Mouse (Mus musculus): ENCODE data around the gene Tmem251. TPM values are rescaled to one million over a fixed set of nuclear protein-coding genes. Genes with fewer than 3 reads are reported as not detected.
A peak's percentile ranks its signal among the peaks of the same experiment; 100 is the strongest.

Tmem251 gene
- polyA plus RNA-seq, 1 experiment: 0.13 TPM

DNA sequence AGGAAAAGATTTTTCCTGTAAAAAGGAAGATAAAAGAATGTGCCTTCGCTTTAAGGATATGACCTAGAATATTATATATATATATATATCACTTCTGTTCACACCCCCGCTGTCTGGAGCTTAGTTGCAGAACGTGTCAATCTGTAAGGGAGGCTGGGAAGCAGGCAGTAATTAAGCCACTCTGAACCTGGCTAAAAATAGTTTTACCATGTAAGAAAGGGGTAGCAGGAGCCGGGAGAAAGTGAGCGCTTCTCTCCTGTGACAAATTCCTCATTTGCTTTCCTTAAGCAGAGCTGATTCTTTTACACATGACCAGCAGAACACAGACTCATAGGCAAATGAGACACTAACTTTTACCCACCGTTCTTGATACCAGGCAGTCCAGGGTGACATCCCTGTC is 19.7 kb upstream of the Tmem251 start:
- TF ChIP-seq GATA1 (IDR thresholded peaks at IDR 0.05; ENCODE audit: low read length) (no peak), TAL1 (IDR thresholded peaks at IDR 0.05; ENCODE audit: low read length) (no peak)
- H3K36me3 ChIP-seq (ENCODE audit: control insufficient read depth): no peaks in the 10 kb centered on the region
- peaks cover 11% of the 10 kb centered on the region for H3K4me1 ChIP-seq (ENCODE audit: control insufficient read depth)
- H3K27me3 ChIP-seq (ENCODE audit: control insufficient read depth): no peaks in the 10 kb centered on the region
- H3K4me3 ChIP-seq (replicated peaks): no peak overlapping the region
- no peaks in the 10 kb centered on the region for H3K9me3 ChIP-seq (ENCODE audit: control insufficient read depth, low read length)

DNA sequence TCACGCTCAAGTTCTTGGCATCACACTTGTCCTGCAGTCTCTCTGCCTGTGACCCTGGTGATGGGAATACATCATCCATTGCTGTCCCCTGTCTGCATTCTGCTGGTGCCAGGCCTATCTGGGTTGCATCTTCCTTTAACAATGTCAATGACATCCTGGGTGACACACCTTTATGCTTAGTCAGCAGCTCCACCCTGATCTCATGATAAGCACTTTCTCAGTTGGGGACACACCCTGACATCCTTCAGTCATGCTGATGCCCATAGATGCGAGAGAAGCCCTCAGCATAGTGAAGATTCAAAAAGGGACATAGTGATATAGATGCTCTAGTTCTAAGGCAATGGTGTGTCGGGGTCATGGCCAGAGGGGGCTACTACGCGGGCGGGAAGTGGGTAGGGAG is 18.4 kb upstream of the Tmem251 start:
- Histone ChIP-seq H3K27me3 (ENCODE audit: control insufficient read depth) (no peaks in the 10 kb centered on the region), H3K4me1 (ENCODE audit: control insufficient read depth) (peaks cover 16% of the 10 kb centered on the region), H3K4me3 (replicated peaks) (no peak overlapping the region), H3K36me3 (ENCODE audit: control insufficient read depth) (no peaks in the 10 kb centered on the region), H3K9me3 (ENCODE audit: control insufficient read depth, low read length) (no peaks in the 10 kb centered on the region)
- TF ChIP-seq GATA1 (IDR thresholded peaks at IDR 0.05; ENCODE audit: low read length) (no peak), TAL1 (IDR thresholded peaks at IDR 0.05; ENCODE audit: low read length) (no peak)

DNA sequence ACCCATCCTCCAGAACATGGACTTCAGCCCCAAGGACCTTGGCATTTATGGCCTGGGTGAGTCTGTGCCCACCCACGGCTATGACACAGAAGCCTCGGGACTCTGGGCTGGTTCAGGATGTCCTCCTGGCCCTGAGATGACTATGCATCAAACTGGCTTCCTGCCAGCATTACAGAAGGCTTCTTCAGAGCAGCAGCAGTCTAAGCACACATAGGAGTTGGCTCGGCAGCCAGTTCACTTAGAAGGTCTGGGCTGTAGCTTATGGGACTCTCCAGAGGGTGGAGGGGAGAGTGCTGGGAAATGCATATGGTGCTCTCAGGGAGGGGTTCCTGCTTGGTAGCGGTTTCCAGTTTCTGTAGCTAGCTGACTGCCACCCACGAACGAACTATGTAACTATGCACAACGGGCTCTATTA is 17.8 kb upstream of the Tmem251 start:
- TF ChIP-seq TAL1 (IDR thresholded peaks at IDR 0.05; ENCODE audit: low read length) (no peak), GATA1 (IDR thresholded peaks at IDR 0.05; ENCODE audit: low read length) (no peak)
- H3K9me3 ChIP-seq (ENCODE audit: control insufficient read depth, low read length): no peaks in the 10 kb centered on the region
- H3K36me3 ChIP-seq (ENCODE audit: control insufficient read depth): no peaks in the 10 kb centered on the region
- no peaks in the 10 kb centered on the region for H3K27me3 ChIP-seq (ENCODE audit: control insufficient read depth)
- peaks cover 22% of the 10 kb centered on the region for H3K4me1 ChIP-seq (ENCODE audit: control insufficient read depth)
- H3K4me3 ChIP-seq (replicated peaks): no peak overlapping the region

DNA sequence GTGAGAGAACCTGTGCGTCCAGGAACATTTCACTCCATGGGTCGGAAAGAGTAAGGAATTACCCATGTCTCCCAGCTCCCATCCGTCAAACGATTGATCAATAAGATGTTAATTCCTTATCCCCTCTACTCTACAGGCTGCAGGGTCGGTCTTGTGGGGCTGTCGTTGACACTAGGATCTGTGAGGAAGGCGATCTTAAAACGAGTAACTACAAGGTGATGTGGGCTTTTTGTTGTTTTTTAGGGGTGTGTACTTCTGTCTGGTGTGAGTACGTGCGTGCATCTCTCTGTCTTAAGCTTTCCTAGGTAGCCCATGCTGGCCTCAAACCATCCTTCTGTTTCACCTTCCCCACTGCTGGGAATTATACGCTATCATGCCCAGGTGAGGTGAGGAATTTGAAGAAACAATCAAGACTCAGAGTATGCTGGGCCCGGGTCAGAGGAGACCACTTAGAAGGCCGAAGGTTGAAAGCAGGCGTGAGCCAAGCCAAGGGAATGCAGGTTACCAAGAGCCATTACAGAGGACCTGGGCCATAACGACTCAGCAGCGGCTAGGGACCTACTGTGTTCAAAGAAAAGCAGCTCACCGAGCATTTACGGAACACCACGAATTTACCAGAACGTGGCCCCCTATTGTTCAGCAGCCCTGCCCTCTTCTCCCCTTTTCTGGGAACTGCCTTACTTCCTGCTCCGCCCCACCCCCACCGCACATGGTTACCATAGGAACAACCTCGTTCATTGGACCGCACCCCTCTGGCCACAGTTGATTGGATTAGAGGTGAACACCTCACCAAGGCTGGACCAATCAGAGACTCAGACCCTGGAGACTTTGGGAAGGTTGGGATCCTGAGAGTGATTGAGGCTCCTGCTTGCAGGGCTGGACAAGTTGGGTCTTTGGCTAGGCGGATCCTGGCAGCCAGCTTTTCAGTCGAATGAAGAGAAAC is 13.4 kb upstream of the Tmem251 start:
- TF ChIP-seq TAL1 (IDR thresholded peaks at IDR 0.05; ENCODE audit: low read length): no peak
- no peaks in the 10 kb centered on the region for H3K27me3 ChIP-seq (ENCODE audit: control insufficient read depth)
- no peaks in the 10 kb centered on the region for H3K9me3 ChIP-seq (ENCODE audit: control insufficient read depth, low read length)
- H3K4me3 ChIP-seq (replicated peaks): peak overlapping the region; percentile 28
- H3K4me1 ChIP-seq (ENCODE audit: control insufficient read depth): peaks cover 35% of the 10 kb centered on the region
- H3K36me3 ChIP-seq (ENCODE audit: control insufficient read depth): no peaks in the 10 kb centered on the region

DNA sequence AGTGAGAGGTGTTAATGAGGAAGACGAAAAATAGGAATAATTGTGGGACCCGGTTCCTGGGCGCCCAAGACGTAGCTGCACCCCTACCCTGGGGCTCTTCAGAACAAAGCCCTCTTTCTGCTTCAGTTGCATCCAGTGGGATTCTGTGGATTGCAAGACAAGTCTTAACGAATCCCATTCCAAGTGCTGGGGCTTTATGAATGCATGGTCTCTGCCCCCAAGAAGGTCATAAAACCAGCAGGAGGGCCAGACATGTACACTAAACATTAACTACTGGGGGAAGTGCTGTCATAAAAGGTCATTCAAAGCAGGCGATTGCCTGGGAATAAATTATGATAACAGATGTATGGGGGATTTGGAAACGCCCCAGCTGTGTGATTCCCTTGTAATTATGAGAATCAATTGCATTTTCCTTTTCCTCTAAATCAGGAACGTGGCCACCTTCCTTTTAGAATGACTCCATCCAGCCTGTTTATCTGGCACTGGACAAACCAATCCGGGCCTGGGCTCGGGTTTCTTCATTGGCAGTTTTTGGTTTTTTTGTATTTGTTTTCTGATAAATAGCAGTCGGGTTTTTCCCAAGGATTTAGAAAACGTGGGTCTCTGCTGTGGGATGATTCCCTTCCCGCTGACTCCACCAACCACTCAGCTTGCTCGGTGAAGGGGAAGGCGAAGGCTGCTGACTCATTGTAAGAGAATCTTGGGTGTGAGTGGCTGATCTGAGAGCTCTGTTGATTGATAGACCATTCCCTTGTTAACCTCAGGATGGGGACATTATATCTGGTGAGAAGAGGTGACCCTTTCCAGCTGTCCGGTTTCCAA is 12.6 kb upstream of the Tmem251 start:
- no peaks in the 10 kb centered on the region for H3K9me3 ChIP-seq (ENCODE audit: control insufficient read depth, low read length)
- H3K27me3 ChIP-seq (ENCODE audit: control insufficient read depth): no peaks in the 10 kb centered on the region
- no peak for TF ChIP-seq TAL1 (IDR thresholded peaks at IDR 0.05; ENCODE audit: low read length)
- TF ChIP-seq GATA1 (IDR thresholded peaks at IDR 0.05; ENCODE audit: low read length): no peak
- H3K36me3 ChIP-seq (ENCODE audit: control insufficient read depth): no peaks in the 10 kb centered on the region
- H3K4me1 ChIP-seq (ENCODE audit: control insufficient read depth): peaks cover 28% of the 10 kb centered on the region
- peak overlapping the region; percentile 28 for H3K4me3 ChIP-seq (replicated peaks)

DNA sequence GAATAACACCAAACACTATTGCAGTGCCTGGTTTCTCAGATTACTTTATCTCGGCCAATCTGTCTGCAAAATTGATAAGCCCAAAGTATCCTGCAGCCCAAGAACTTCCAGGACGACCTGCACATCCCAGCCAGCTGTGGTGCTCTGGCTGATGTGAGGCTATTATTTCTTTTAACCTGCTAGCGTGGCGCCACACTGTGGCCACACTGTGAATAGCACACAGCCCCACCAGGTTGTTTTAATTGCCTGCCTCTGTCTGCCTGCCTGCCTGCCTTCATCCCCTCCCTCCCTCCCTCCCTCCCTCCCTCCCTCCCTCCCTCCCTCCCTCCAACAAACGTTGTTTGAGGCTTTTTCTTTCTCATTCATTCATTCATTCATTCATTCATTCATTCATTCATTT is 10.2 kb upstream of the Tmem251 start:
- TF ChIP-seq GATA1 (IDR thresholded peaks at IDR 0.05; ENCODE audit: low read length) (no peak), TAL1 (IDR thresholded peaks at IDR 0.05; ENCODE audit: low read length) (no peak)
- no peaks in the 10 kb centered on the region for H3K36me3 ChIP-seq (ENCODE audit: control insufficient read depth)
- peaks cover 28% of the 10 kb centered on the region for H3K4me1 ChIP-seq (ENCODE audit: control insufficient read depth)
- no peak overlapping the region for H3K4me3 ChIP-seq (replicated peaks)
- H3K9me3 ChIP-seq (ENCODE audit: control insufficient read depth, low read length): no peaks in the 10 kb centered on the region
- H3K27me3 ChIP-seq (ENCODE audit: control insufficient read depth): no peaks in the 10 kb centered on the region

DNA sequence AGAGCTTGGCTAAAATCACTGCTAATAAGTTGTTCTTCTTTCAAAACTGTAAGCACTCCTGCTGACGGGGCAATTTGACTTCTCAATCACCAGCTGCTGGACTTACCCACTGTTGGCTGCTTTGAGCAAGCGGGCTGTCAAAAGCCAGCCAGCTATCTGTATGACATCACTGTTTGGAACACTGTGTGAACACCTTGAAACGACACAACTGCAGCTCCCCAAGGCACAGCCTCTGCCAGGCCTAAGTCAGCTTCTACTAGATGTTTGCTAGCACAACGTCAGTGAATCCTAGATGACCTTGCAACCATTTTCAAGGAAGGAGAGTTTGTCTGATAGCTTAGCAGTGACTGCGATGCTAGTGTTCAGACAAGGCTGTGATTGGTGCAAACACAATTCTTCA is 4.5 kb upstream of the Tmem251 start:
- no peaks in the 10 kb centered on the region for H3K9me3 ChIP-seq (ENCODE audit: control insufficient read depth, low read length)
- H3K4me1 ChIP-seq (ENCODE audit: control insufficient read depth): peaks cover 16% of the 10 kb centered on the region
- no peak overlapping the region for H3K4me3 ChIP-seq (replicated peaks)
- TF ChIP-seq TAL1 (IDR thresholded peaks at IDR 0.05; ENCODE audit: low read length): no peak
- TF ChIP-seq GATA1 (IDR thresholded peaks at IDR 0.05; ENCODE audit: low read length): no peak
- H3K36me3 ChIP-seq (ENCODE audit: control insufficient read depth): peaks cover 23% of the 10 kb centered on the region
- H3K27me3 ChIP-seq (ENCODE audit: control insufficient read depth): no peaks in the 10 kb centered on the region

DNA sequence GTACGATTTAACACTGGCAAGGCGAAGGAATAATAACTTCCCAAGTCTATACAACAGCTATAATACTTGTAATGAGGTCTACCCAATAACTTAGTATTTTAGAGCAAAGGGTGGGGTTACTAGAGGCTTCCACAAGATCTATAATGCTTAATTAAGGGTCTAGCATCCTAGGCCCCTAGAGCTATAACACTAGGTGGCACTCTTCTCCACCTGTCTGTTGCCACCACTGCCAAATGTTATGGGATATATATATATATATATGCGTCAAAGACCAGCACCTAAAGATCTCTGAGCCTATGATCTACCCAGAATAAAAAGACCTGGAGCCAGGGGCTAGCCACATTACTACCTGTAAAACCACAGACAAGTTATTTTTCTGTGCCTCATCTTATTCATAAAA is 3.3 kb upstream of the Tmem251 start:
- Histone ChIP-seq H3K36me3 (ENCODE audit: control insufficient read depth) (peaks cover 27% of the 10 kb centered on the region), H3K27me3 (ENCODE audit: control insufficient read depth) (no peaks in the 10 kb centered on the region), H3K9me3 (ENCODE audit: control insufficient read depth, low read length) (no peaks in the 10 kb centered on the region), H3K4me3 (replicated peaks) (no peak overlapping the region), H3K4me1 (ENCODE audit: control insufficient read depth) (peaks cover 26% of the 10 kb centered on the region)
- no peak for TF ChIP-seq GATA1 (IDR thresholded peaks at IDR 0.05; ENCODE audit: low read length)

DNA sequence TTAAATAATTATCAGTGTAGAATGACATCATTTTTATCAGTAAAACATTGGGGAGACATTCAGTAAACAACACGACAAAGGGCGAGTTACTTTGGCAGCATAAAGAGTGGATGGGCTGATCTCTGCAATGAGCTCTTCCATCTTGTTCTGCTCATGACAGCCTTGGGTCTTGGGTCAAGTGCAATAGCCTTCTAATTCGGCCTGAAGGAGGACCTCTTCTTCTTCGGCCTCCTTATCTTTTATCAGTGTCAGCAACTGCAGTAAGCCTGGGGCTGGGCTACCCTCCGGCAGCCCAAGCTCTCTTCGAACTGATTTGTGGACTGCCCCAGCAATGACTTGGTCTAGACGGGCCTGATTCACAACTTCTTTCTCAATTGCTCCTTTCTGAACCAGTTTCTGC is 1.5 kb upstream of the Tmem251 start:
- no peak for TF ChIP-seq GATA1 (IDR thresholded peaks at IDR 0.05; ENCODE audit: low read length)
- Histone ChIP-seq H3K4me1 (ENCODE audit: control insufficient read depth) (peaks cover 32% of the 10 kb centered on the region), H3K9me3 (ENCODE audit: control insufficient read depth, low read length) (no peaks in the 10 kb centered on the region), H3K36me3 (ENCODE audit: control insufficient read depth) (peaks cover 45% of the 10 kb centered on the region), H3K4me3 (replicated peaks) (no peak overlapping the region), H3K27me3 (ENCODE audit: control insufficient read depth) (no peaks in the 10 kb centered on the region)
